Mouse (Mus musculus) olfactory bulb, adult 2 months (tissue): Measurements from ENCODE around the gene Hira.

Experiments
- CTCF ChIP-seq: fragments of 200-500 bp; IDR thresholded peaks from 2 replicates; pipeline ENCODE4 v1.5.1; 2012; ENCODE audit warnings: low read depth, mild to moderate bottlenecking, low read length, moderate library complexity; ENCODE audit not compliant: insufficient read depth
- POLR2A ChIP-seq: fragments of 200-500 bp; IDR thresholded peaks from 2 replicates; pipeline ENCODE4 v1.6.1; 2012; ENCODE audit warnings: mild to moderate bottlenecking, low read depth, low read length, moderate library complexity; ENCODE audit not compliant: insufficient read depth

DNA sequence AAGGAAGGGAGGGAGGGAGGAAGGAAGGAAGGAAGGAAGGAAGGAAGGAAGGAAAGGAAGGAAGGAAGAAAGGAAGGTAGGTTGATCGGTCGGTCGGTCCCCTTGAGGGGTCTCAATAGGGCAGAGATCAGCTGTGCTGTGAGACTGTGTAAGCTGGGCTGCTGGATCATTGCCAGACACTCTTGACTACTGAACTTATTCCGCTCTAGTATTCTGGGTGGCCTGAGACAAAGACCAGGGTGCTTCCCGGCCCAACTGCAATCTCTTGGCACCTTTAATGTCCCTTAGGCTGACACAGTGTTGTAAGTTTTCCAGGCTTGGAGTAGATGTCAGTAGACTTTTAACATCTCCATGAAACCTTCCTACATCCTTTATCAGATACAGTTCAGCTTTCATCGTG, 47.7 kb upstream of the Hira start:
- TF ChIP-seq POLR2A (no peak), CTCF (no peak)
